Mouse (Mus musculus) midbrain, embryonic 11.5 days (tissue): ENCODE measurements around the gene Ednrb. TPM values are rescaled to one million over a fixed set of nuclear protein-coding genes. Genes with fewer than 3 reads are reported as not detected.

Experiments
- ATAC-seq: fragments of 200-750 bp; cut with Nextera tagmentation; 2 replicates; pipeline ENCODE4 v1.8.0; 2017; ENCODE audit warnings: moderate TSS enrichment, moderate library complexity; ENCODE audit not compliant: low FRiP score
- DNase-seq: peaks from one replicate; pipeline ENCODE4 v3.0.0; 2015; ENCODE audit warnings: low spot score; ENCODE audit errors: missing footprints
- H3K27ac ChIP-seq: fragments of 300-500 bp; sonication (generic); 2 replicates; pipeline ENCODE4 v1.5.1; 2014; ENCODE audit warnings: low read depth, low read length
- H3K27me3 ChIP-seq: fragments of 300-500 bp; sonication (generic); 2 replicates; pipeline ENCODE4 v1.6.1; 2014; ENCODE audit warnings: mild to moderate bottlenecking, low read length, moderate library complexity, mixed read lengths; ENCODE audit not compliant: control insufficient read depth, insufficient read depth
- H3K36me3 ChIP-seq: fragments of 300-500 bp; sonication (generic); 2 replicates; pipeline ENCODE4 v1.6.1; 2014; ENCODE audit warnings: mild to moderate bottlenecking, low read length, moderate library complexity, mixed read lengths; ENCODE audit not compliant: control insufficient read depth, insufficient read depth
- H3K4me1 ChIP-seq: fragments of 300-500 bp; sonication (generic); 2 replicates; pipeline ENCODE4 v1.6.1; 2014; ENCODE audit warnings: low read length; ENCODE audit not compliant: control insufficient read depth, insufficient read depth
- H3K4me2 ChIP-seq: fragments of 300-500 bp; sonication (generic); 2 replicates; pipeline ENCODE4 v1.6.1; 2014; ENCODE audit warnings: mild to moderate bottlenecking, moderate library complexity
- H3K4me3 ChIP-seq: fragments of 300-500 bp; sonication (generic); 2 replicates; pipeline ENCODE4 v1.5.1; 2014; ENCODE audit warnings: low read depth, low read length
- H3K9ac ChIP-seq: fragments of 300-500 bp; sonication (generic); 2 replicates; pipeline ENCODE4 v1.6.1; 2014; ENCODE audit warnings: low read length
- H3K9me3 ChIP-seq: fragments of 300-500 bp; sonication (generic); 2 replicates; pipeline ENCODE4 v1.6.1; 2016; ENCODE audit warnings: low read length; ENCODE audit not compliant: control insufficient read depth
- WGBS: fragments of 180-500 bp; shearing (Covaris S2); extraction: QIAGEN DNeasy Blood & Tissue Kit; methylation state at CpG from one replicate; pipeline ENCODE4 v1.1.7; 2014; 5-methylcytosine and 5-hydroxymethylcytosine counted together
- polyA plus RNA-seq: library from polyadenylated mRNA; unstranded; fragments of >200 nt; fragmentation: Nextera tagmentation; extraction: Ambion mirVana; gene quantifications from 2 replicates; pipeline ENCODE4 v1.2.1, GENCODE M21; 2014

The Ednrb gene
- polyA plus RNA-seq, 1 experiment from 2014 or later = 103 TPM

DNA sequence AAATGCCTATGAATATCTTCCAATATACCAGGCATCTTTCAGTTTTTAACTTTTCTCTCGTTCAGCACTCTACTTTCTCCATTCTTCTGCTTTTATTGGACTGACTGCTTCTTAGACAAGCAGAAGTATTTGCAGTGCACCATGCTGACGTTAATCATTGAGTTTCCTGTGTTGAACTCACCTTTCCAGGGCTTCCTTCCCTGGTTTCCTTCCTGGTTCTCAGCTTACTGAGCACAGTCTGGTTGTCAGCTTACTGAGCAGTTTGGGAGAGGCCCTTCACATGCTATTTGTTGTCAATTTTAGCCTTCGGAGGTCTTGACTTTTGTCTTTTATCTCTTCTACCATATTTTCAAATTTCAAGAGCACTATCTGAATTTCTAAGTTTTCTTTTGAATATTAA lies 31.0 kb downstream of the Ednrb start:
- ATAC-seq (no peak), DNase-seq (no peak)
- H3K27me3 ChIP-seq = no peaks in the 10 kb centered on the region
- H3K9me3 ChIP-seq = no peaks in the 10 kb centered on the region
- H3K4me2 ChIP-seq = no peak overlapping the region
- H3K36me3 ChIP-seq = no peaks in the 10 kb centered on the region
- no peak overlapping the region for H3K4me3 ChIP-seq
- WGBS = 76% methylated on average over 3 of the region's 3 CpGs
- H3K27ac ChIP-seq = no peak overlapping the region
- no peak overlapping the region for H3K9ac ChIP-seq
- no peaks in the 10 kb centered on the region for H3K4me1 ChIP-seq

GRCm38 (mm10) chr14:103811291-103811690 lies 32.9 kb downstream of the Ednrb start:
- whole genome bisulfite sequencing = 91% methylated on average over 7 of the region's 7 CpGs

GRCm38 (mm10) chr14:103803907-103804659 lies 40.1 kb downstream of the Ednrb start:
- H3K9ac ChIP-seq = no peak overlapping the region
- no peak overlapping the region for H3K4me2 ChIP-seq
- H3K27me3 ChIP-seq = no peaks in the 10 kb centered on the region
- no peak for DNase-seq
- 75% methylated on average over 4 of the region's 4 CpGs for WGBS
- no peaks in the 10 kb centered on the region for H3K4me1 ChIP-seq
- H3K36me3 ChIP-seq = no peaks in the 10 kb centered on the region
- no peak overlapping the region for H3K4me3 ChIP-seq
- no peaks in the 10 kb centered on the region for H3K9me3 ChIP-seq
- ATAC-seq = no peak
- no peak overlapping the region for H3K27ac ChIP-seq

More at GRCm38 (mm10) chr14:103811291-103811690, 32.9 kb downstream of the Ednrb start:
- ATAC-seq (no peak), DNase-seq (no peak)
- Histone ChIP-seq H3K4me1 (no peaks in the 10 kb centered on the region), H3K27me3 (no peaks in the 10 kb centered on the region), H3K9me3 (no peaks in the 10 kb centered on the region), H3K36me3 (no peaks in the 10 kb centered on the region), H3K4me3 (no peak overlapping the region), H3K9ac (no peak overlapping the region), H3K4me2 (no peak overlapping the region), H3K27ac (no peak overlapping the region)

GRCm38 (mm10) chr14:103797123-103797522 lies 47.1 kb downstream of the Ednrb start:
- H3K4me2 ChIP-seq = no peak overlapping the region
- no peak overlapping the region for H3K4me3 ChIP-seq
- H3K27me3 ChIP-seq = no peaks in the 10 kb centered on the region
- H3K27ac ChIP-seq = no peak overlapping the region
- H3K9ac ChIP-seq = no peak overlapping the region
- DNase-seq (no peak), ATAC-seq (no peak)
- no peaks in the 10 kb centered on the region for H3K36me3 ChIP-seq
- peaks cover 8% of the 10 kb centered on the region for H3K4me1 ChIP-seq
- H3K9me3 ChIP-seq = no peaks in the 10 kb centered on the region
- 81% methylated on average over 3 of the region's 3 CpGs for WGBS

DNA sequence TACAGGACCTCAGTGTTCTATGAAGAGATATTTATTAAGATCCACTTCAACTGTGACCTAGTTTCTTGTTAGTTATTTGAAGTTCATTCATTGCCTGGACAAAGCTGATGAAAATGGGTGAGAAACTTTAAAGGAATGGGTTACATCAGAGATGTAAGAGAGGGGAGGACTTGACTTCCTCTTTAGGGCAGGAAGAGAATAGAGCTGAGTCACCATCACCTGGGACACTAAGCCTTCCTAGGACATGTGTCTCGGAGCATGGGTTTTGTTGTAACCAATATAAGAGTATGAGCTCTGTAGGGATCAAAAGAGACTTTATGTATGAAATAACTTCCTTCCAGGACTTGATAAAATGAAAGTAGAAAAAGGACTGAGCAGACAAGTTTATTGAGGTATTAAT lies 48.6 kb downstream of the Ednrb start:
- H3K36me3 ChIP-seq = no peaks in the 10 kb centered on the region
- H3K9me3 ChIP-seq = no peaks in the 10 kb centered on the region
- ATAC-seq (no peak), DNase-seq (no peak)
- no peak overlapping the region for H3K27ac ChIP-seq
- no peak overlapping the region for H3K4me3 ChIP-seq
- H3K4me2 ChIP-seq = no peak overlapping the region
- WGBS = 93% methylated on average over 1 of the region's 1 CpGs
- H3K4me1 ChIP-seq = peaks cover 8% of the 10 kb centered on the region
- no peaks in the 10 kb centered on the region for H3K27me3 ChIP-seq
- H3K9ac ChIP-seq = no peak overlapping the region

- Histone ChIP-seq H3K27ac (no peak overlapping the region), H3K9me3 (no peaks in the 10 kb centered on the region), H3K4me1 (peaks cover 8% of the 10 kb centered on the region), H3K4me2 (no peak overlapping the region), H3K9ac (no peak overlapping the region), H3K36me3 (no peaks in the 10 kb centered on the region), H3K27me3 (no peaks in the 10 kb centered on the region), H3K4me3 (no peak overlapping the region)
- DNase-seq = no peak
- ATAC-seq = 0 out of 2 replicates have a peak, but pooled peaks have one; percentile 5
- WGBS = 70% methylated on average over 5 of the region's 5 CpGs
Measured at GRCm38 (mm10) chr14:103793409-103793808, 50.8 kb downstream of the Ednrb start.

- ATAC-seq (peak; percentile 75), DNase-seq (peak; percentile 86)
- WGBS = 14% methylated on average over 1 of the region's 1 CpGs
- no peak overlapping the region for H3K4me3 ChIP-seq
- H3K27ac ChIP-seq = no peak overlapping the region
- no peaks in the 10 kb centered on the region for H3K27me3 ChIP-seq
- H3K36me3 ChIP-seq = no peaks in the 10 kb centered on the region
- H3K9me3 ChIP-seq = no peaks in the 10 kb centered on the region
- no peak overlapping the region for H3K4me2 ChIP-seq
- peaks cover 8% of the 10 kb centered on the region for H3K4me1 ChIP-seq
- no peak overlapping the region; the same call in 1 of the 2 replicates for H3K9ac ChIP-seq
Measured at GRCm38 (mm10) chr14:103792726-103793125, 51.5 kb downstream of the Ednrb start.

DNA sequence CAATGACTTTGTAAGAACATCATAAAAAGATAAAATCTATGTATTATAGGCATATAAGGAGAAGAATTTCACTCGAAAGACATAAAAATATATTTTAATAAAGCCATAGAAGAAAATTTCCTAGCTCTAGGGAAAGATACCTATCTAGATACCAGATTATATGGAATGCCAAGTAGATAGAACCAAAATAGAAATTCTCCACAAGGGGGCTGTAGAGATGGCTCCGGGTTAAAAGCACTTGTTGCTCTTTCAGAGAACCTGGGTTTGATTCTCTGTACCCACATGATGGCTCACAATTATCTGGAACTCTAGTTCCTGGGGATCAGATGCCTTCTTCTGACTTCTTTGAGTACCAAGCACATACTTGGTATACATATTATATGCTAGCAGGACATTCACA lies 56.7 kb downstream of the Ednrb start:
- WGBS = 87% methylated on average over 2 of the region's 2 CpGs

DNA sequence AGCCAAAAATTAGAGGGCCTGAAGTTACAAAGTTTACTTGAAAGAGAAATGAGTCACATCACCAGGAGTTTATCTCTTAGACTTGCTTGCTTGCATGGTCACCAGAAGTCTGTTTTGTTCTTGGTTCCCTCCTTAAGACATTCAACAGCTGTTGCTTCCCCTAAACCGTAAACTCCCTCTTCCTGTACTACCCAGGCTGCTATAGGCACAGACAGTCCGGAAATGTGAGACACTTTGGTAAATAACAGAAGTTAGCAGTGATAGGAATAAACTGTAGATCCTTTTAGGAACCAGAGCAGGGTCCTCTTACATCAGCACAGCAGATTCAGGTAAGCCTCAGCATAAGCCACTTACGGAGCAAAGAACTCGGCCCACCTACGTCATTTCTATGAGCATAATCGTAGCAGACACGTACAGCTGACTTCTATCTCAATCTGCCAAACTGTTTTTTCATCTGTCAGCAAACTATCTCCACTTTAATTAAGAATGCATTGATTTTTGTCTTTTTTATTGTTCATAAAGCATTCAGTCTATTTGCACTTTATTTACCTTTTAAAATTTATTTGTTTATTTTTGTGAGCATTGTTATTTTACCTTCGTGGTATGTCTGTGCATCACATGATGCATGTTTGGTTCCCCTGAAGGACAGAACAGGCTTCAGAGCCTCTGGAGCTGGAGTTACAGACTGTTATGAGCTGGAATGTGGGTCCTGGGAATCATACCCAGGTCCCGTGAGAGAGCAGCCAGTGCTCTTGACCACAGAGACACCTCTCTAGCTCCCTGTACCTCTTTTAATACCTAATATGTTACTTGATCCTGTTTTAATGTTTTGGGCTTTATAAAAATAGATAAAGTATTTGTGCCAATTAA lies 58.9 kb downstream of the Ednrb start:
- WGBS = 86% methylated on average over 9 of the region's 9 CpGs
- no peak for ATAC-seq
- Histone ChIP-seq H3K9ac (no peak overlapping the region), H3K27me3 (no peaks in the 10 kb centered on the region), H3K36me3 (no peaks in the 10 kb centered on the region), H3K9me3 (no peaks in the 10 kb centered on the region), H3K4me3 (no peak overlapping the region), H3K27ac (no peak overlapping the region), H3K4me2 (no peak overlapping the region), H3K4me1 (no peaks in the 10 kb centered on the region)
- no peak for DNase-seq

More for the DNA sequence above, 56.7 kb downstream of the Ednrb start:
- no peak overlapping the region for H3K9ac ChIP-seq
- H3K36me3 ChIP-seq = no peaks in the 10 kb centered on the region
- no peak overlapping the region for H3K4me2 ChIP-seq
- no peak overlapping the region for H3K4me3 ChIP-seq
- no peaks in the 10 kb centered on the region for H3K27me3 ChIP-seq
- peaks cover 1% of the 10 kb centered on the region for H3K4me1 ChIP-seq
- no peaks in the 10 kb centered on the region for H3K9me3 ChIP-seq
- DNase-seq = no peak
- H3K27ac ChIP-seq = no peak overlapping the region
- no peak for ATAC-seq
